Mouse (Mus musculus) adrenal gland (tissue): ENCODE data around the gene 1700012B07Rik.

Experiments used
- intact Hi-C: fragments of 180-260 bp; cut with DNase I; formaldehyde crosslinking; loops from one replicate; pipeline ENCODE4 v1.15.1; 2025

1700012B07Rik gene

DNA sequence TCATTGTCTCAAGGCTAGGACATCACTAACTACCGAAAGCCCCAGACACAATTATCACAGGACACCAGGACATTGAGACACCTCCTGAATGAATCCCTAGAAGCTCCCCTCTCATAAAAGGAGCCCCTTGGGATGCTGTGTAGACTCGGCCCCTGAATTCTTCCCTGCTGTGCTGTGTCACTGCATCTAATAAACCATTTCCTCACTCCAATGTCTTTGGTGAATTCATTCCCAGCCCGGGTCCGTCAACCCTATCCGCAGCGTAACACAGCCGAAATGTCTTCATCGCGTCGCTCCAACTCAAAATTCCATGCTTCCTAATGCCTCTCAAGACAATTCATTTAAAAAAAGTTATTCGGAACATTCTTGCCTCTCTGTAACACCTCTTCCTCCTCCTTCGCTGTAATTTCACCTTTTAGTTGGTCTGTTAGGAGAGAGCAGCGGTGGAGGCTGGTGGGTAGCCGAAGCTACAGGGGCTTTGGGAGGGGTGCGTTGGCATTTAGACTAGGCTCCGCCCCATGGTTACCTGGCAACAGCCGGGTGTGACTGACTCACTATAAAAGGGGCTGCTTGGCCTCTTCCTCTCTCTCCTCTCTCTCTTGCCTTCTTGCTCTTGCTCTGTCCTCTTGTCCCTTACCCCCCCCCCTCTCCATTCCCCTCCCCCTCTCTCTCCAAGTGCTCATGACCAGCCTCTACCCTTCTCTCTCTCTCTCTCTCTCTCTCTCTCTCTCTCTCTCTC is 25.6 kb upstream of the 1700012B07Rik start:
- intact Hi-C loops = no loop called here

DNA sequence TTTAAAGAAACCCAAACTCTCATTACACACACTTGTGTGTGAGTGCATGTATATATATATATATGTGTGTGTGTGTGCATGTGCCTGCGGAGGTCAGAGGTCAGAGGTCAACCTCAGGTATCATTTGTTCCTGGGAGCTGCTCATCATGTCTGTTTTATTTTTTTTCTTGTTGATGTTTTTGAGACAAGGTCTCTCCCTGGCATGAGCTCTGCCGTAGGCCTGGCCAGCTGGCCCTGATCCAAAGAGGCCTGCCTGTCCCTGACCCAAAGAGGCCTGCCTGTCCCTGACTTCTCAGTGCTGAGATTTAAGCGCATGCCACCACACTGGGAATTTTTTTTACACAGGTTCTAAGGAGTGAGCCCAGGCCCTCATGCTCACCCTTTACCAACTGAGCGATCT is 24.1 kb upstream of the 1700012B07Rik start:
- intact Hi-C loops = no loop called here

DNA sequence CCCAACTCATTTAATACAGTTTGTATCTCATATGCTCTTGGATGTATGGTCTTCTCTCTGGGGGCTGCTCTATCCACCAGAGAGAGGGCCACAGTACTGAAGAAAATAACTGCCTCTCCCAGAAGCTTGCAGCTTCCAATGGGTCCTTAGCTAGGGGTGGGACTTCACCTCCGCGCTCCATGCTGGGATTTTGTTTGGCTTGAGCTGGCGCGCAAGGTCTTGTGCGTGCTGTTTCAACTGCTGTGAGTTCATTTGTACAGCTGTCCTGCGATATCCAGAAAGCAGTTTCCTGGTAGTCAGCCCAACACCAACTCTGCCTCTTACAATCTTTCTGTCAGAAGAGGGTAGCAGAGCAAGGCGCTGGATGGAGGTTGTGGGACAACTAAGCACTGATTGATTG is 18.5 kb upstream of the 1700012B07Rik start:
- intact Hi-C loops = no loop called here

DNA sequence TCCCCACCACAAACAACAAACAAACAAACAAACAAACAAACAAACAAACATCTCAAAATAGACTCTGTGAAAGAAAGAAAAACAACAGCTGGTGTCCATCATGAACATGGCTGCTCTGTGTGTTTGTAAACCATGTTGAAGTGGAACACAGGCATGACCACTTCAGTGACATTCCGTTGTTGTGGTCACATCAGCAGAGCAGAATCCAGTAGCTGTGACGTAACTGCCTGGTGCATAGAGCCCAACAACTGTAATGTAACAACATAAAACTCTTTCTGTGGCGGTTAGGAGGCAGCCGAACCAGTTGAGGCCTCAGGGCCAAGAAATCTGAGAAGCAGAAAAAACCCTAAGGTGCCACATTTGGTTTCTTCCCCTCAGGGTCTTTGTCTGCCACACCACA is 17.8 kb upstream of the 1700012B07Rik start:
- intact Hi-C loops = no loop called here

DNA sequence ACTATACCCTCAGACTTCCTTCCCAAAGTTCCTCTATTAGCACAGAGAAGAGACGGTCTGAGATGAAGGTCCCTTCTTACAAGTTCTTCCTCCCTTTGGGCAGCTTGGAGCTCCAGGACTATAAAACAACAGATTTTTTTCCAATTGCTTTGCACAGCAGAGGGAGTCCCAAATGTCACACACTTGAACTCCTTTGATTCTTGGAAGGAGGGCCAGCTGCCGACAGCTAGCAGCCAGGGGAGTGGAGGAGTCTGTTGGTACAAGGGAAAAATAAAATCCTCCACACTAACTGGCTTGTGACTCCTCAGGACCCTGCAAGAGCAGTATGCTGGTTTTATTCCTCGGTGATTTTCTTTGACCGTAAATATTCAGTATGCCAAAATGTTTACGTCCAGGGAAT is 16.6 kb upstream of the 1700012B07Rik start:
- intact Hi-C loops = no loop called here

DNA sequence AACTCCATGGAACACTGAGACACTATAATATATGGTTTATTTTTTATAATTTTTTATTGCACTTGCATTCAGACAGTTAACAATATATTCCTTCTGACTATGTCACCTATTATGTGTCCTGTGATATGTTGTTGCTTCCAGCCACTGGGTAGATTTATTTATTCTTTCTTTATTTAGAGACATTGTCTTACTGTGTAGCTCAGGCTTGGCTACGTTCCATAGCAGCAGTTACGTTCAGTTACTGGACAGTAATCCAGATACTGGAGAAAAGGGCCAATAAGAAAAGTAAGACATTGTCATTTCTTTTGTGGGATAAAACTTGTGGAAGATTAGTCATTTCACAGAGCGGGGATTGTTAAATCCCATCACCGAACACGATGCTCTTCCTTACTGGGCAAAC is 2.5 kb upstream of the 1700012B07Rik start:
- intact Hi-C loops = no loop called here

DNA sequence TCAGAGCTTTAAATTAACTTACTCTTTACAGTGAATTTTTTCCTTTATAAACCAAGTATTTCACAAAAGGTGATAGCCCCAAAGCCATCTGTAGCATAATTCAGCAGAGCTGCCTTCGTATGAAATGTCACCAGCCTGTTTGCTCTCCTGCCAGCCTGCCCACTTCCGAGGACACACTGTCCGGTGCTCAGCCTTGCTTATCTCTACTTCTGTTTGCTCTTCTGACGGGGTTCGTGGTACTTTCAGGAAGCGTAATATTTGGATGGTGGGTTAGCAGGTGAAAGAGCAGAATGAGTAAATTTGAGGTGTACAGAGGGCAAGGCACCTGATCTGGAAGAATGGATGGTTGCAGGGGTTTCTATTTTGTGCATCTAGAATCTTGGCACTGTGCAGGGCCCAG is 5.6 kb downstream of the 1700012B07Rik start:
- intact Hi-C loops = no loop called here

DNA sequence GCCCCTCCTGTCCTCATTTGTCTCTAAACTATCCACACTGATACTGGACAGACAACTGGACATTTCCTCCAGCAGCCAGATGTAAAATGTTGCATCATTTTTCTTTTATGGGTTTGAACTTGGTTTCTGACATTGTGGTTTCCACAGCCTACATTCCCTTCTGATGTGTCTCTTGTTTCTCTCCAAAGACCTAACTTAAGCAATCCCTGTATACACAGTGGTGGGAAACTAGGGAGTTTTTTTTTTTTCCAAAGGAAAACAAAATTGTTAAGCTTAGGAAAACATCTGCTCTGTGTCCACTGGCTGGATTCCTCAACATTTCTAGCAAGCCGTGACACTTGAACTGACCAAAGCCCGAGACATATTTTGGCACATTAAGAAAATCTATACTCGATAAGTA is 10.4 kb downstream of the 1700012B07Rik start:
- intact Hi-C loops = no loop called here

DNA sequence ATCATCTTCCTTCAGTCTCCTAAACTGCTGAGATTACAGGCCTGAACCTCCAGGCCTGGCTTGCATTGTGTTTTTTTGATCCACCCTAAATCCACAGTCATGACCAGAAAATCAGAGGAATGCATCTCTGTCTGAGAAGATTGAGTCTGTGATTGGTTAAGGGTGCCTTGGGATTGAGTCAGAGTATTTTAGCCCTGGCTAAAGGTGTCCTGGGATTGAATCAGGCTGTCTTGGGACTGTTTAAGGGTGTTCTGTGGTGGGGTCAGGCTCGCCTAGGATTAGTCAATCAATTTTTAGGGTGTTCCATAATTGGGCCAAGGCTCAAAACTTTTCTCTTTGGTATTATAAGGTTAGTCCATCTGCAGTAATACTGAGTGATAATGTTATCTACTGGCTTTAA is 10.9 kb downstream of the 1700012B07Rik start:
- intact Hi-C loops = no loop called here

DNA sequence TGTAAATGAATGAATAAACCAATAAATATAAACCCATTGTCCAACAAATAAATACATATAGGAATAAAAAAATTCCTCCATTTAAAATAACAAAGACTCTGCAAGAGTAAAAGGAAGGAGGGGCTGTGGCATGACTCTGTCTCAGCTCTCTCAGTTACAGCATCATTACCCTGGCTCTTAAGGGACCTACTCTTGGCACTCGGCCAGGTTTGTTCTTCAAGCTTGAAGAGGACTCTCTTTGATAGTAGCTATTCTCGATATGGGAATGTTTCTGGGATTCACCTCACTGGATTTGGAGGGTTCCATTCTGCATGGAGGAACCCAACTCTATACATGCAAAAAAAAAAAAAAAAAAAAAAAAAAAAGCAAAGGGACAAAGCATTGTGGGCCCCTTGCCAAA is 16.1 kb downstream of the 1700012B07Rik start:
- intact Hi-C loops = no loop called here

DNA sequence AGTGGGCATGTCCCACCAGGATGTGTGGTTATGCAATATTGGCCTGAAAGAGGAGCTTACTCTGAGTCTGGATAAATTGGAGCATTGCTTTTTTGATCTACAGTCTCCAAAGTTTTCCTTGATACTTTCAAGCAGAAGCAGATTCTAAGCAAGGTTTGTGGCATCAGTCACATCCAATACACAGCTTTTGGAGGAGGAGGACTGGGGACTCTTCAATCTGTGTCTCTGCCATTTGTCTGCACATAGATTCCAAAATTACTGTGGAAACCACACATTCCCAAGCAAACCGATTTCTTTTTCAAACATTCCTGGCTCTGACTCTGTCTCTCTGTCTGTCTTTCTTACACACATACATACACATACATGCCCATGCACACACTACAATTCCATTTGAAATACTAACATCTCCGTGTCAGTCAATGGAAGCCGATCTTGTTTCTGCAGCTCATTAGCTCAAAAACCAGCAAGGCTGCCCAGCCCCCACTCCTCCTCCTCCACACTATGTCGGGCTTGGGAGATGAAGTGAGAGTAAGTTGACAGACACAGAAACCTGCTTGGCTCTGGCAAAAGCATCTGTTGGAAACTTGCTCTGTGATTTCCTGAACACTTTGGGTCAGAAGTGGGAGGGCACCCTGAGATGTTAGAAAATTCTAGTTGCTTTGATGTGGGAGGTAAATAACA is 18.5 kb downstream of the 1700012B07Rik start:
- intact Hi-C loops = no loop called here

DNA sequence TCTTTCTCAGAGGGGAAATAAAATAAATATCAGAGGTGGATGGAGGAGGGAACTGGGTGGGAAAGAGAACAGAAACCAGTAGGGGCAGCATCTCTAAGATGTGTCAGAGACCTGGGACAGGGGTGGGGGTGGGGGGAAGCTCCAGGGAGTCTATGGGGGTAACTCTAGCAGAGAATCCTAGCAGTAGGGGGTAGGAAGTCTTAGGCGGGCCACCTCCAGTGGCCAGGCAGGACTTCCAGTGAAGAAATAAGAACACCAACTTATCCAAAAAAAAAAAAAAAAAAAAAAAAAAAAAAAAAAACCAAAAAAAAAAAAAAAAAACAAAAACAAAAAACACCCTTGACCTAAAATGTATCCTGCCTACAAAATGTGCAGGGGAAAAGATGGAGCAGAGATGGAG is 26.3 kb downstream of the 1700012B07Rik start:
- intact Hi-C loops = no loop called here

DNA sequence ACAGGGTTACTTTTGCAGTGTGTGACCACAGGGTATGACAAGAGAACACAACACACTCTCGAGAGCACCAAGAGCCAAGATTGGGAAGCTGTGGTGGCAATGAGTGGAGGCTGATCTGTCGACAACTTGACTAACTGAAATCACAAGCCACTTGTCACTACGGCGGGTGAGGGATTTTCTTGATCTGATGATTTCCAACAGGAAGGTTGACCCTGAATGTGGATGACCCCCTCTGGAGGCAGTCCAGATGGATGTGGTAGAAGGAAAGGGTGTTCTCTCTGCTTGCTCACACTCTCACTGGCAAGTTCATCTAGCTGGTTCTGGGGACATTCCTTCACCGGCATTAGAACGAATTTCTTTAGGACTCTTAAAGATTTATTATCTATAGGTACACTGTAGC is 30.3 kb downstream of the 1700012B07Rik start:
- intact Hi-C loops = no loop called here

DNA sequence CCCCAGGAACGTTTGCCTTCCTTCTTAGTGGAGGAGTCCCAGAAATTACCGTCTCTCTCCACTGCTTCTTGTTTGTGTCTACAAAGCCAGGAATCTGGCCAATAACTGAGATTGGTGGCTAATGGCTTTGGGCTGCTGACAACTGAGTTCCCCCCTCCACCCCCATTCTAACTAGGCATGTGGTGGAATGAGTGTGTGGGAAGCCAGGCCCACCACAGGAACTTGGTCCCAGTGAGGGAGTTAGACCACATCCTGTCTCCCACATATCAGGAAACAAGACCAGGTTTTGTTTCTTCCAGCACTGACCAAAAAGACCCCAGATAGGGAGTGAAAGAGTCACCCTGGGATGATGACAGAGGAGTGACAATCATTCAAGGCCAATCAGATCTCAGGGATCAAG is 32.3 kb downstream of the 1700012B07Rik start:
- intact Hi-C loops = no loop called here

DNA sequence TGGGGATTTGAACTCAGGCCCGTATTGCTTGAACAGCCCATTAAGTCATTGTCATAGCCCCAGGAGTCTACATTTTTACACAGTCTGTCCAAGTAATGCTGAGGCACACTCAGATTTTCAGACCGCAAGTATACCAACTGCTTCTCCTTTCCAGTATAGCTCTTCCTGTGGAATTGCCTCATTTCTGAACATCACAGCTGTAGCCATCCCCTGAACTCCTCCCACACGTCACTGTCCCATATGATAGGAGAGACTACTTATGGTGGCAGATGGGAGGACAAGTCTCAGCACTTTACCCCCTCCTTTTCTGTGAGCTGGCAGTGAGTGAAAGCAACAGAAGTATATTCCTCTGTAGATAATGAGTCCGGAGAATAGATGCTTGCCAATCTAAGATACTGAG is 34.3 kb downstream of the 1700012B07Rik start:
- intact Hi-C loops = no loop called here

DNA sequence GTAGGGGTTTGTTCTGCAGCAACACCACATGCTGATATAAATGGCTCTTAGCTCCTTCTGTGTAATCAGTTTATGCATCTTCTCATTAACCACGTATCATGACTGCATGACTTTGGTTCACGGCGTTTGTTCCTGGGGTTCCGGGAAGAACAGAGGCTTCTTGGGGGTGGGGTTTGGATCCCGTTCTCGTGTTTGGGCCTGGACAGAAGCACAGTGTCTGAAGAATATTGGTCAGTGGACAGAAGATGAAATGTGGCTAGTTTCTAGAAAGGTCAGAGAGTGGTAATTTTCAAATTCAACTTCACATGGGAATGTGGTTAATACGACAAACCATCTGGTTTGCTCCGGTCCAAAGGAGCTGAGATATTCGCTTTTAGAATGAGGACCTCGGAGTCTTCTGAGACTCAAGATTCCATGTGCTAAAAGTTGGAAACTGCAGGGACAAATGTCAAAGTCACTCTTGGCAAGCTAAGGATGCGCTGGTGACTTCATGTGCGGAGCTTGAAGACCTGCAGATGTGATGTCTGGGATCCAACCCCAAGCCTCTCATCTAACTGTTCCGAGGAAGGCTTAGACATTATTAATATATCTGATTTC is 35.3 kb downstream of the 1700012B07Rik start:
- intact Hi-C loops = no loop called here

DNA sequence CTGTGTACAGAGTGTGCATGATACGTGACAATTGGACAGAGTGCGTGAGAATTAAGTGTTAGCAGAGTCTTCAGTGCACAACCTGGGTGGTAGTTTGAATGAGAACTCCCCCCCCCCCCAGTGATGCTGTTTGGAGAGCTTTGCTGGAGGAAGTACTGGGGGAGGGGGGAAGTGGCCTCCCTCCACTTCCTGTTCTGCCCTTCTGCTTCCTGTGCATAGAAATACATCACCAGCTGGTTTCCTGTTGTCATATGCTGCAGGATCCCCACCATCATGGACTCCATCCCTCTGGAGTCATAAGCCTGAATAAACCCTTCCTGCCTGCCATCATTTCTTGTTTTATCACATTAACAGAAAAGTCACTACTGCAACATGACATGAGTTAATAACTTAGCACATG is 35.9 kb downstream of the 1700012B07Rik start:
- intact Hi-C loops = no loop called here

DNA sequence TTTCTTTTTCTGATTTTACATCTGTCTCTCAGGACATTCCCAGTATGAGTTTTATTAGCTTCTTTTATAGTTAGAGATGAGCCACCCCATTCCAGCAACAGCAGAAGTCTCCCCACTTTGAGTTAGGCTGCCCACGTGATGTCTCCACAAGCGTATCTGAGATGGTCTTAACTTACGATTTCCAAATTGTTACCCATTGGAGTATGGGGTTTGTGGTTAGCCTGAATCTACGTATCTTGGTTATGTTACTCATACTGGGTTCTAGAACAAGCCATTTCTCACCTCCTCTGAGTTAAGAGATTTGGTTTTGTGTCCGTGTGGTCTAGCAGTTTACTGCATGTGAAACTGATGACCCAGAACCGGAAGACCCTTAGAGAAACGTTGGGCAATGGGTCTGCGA is 37.6 kb downstream of the 1700012B07Rik start:
- intact Hi-C loops = no loop called here

DNA sequence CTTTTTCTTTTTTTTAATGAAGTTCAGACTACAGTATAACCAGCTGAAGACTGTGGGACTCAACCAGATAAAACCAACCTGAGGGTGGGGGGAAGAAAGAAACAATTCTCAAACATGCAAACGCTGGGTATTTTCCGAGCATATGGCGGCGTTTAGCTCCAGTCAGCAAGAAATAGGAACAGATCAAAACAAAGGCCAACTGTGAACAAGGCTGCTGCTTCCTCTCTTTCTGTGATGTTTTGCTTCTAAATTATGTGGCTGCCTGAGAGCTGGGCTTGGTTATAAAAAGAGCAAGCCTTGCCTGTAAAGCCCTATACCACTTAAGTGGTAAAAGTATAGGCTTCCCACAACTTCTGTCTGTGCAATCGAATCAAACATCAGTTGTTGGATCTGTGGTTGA is 42.5 kb downstream of the 1700012B07Rik start:
- intact Hi-C loops = no loop called here

DNA sequence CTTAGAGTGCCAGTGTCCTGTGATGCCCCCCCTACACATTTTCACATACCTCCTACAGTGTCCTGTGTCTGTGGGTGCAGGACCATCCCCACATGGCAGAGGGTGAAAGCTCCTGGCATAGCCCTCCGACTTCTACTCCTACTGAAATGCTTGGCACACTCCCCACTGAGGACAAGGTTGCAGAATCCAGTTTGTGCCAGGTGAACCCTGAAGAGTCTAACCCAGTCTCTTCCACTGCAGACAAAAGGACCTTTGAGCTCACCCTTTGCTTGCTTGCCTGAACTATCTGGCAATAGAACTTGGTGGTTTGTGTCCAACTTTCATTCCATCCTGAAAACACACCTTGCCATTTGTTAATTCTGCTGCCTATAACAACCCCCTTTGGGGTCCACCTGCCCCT is 56.5 kb downstream of the 1700012B07Rik start:
- intact Hi-C loops = no loop called here

DNA sequence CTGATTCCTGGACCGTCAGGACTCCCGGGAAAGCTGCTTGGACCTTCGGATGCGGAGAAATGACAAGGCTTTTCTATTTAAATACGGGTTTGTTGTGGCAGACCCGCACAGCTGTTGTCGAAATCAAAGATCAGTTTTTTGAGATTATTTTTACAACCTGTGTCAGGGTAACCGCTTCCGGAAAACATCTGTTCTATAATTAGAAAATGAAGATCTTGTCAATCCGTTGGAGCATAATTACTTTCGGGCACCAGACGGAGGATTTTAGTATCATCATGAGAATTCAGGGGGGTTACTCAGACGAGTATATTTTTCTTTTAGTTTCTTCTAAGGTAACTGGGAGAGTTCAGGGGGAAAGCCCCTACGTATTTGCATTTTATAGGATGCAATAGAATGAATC is 57.7 kb downstream of the 1700012B07Rik start:
- intact Hi-C loops = no loop called here

DNA sequence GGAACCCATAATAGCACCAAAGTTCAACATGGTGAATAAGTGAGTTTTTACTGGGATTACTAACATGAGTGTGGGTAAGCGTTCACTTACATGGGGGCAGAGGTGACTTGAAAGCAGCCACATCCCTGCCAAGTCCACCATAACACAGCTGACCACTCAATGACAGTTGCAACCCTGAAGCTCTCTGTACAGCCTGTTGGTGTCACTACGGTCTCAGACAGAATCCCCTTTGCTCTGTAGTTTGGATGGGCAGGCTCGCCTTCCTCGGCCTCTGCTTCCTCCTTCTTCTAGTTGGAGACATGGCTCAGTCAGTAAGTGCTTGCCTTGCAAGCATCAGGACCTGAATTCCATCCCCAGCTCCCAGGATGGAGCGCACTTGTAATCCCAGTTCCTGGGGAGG is 58.8 kb downstream of the 1700012B07Rik start:
- intact Hi-C loops = no loop called here

DNA sequence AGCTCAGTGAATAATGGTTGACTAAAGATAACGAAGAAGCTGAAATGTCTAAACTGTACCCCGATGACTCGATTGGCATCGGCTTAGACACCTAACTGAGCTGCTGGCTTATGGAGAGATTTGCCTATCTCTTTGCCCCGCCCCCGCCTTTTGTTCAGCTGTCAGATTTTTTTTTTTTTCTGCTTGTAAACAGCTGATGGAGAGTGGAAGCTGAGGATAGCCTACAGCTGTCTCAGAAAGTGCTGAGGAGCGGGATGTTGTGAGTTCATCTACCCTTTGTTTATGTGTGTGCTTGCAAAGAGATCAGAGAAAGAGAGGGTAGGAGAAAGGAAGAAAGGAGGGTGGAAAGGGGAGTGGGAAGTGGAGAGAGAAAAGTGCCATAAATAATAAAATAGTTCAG is 67.8 kb downstream of the 1700012B07Rik start:
- intact Hi-C loops = no loop called here
